8 mouse cellular contexts compared by ENCODE assay signal in genomic region chr1:77512431-77513195, GRCm38 (mm10). TPM values are rescaled to one million over a fixed set of nuclear protein-coding genes. Genes with fewer than 3 reads are reported as not detected.
DNase-seq lines count a peak whose midpoint lies in the region; ATAC-seq lines count a peak whose summit lies in the region.

No protein-coding gene starts in this region.

- H3K4me3 ChIP-seq in liver, embryonic 13.5 days (replicated peaks) = peak overlapping the region; percentile 19

- H3K9me3 ChIP-seq in liver, embryonic 13.5 days (replicated peaks) = no peaks in the 10 kb centered on the region

- 18% methylated on average over 20 of the region's 20 CpGs for WGBS in liver, embryonic 13.5 days (ENCODE audit: insufficient replicate concordance)

- peaks cover 58% of the 10 kb centered on the region for H3K27me3 ChIP-seq in liver, embryonic 13.5 days

- H3K9ac ChIP-seq in liver, embryonic 13.5 days = no peak overlapping the region

- H3K36me3 ChIP-seq in liver, embryonic 13.5 days = no peaks in the 10 kb centered on the region

- H3K4me1 ChIP-seq in liver, embryonic 13.5 days (replicated peaks) = peaks cover 16% of the 10 kb centered on the region

- peak overlapping the region; percentile 77 for H3K4me2 ChIP-seq in liver, embryonic 13.5 days

- no peak for ATAC-seq in liver, embryonic 13.5 days (ENCODE audit: low read depth)
- ATAC-seq in erythroid progenitor cell, adult 5-6 weeks (replicated peaks; ENCODE audit: low FRiP score, poor library complexity, severe bottlenecking) = no peak

- DNase-seq in cerebellum, postnatal 10 days = peak; percentile 36 to 38
- no peak for DNase-seq in cerebellum, postnatal 25 days
- DNase-seq in right cerebral cortex, postnatal 4 days = peak; percentile 48
- DNase-seq in right cerebral cortex, postnatal 25 days = no peak
- no peak for DNase-seq in liver, embryonic 13.5 days
- DNase-seq in urinary bladder, postnatal 10 days (ENCODE audit: low spot score) = no peak
- DNase-seq in thymus, postnatal 25 days = no peak

- no peak overlapping the region for H3K27ac ChIP-seq in liver, embryonic 13.5 days

RNA-seq across cellular contexts. Expression of gene Epha4, which starts 2.3 kb away (rescaled TPM):
- polyA plus RNA-seq in liver, embryonic 13.5 days (2015; fragmentation: Nextera tagmentation; extraction: Ambion mirVana) = 0.47 and 0.66 TPM in 2 replicates
- under 0.01 TPM in 1 of 2 replicates, not detected in the other for total RNA-seq in erythroid progenitor cell, adult 5-6 weeks (2015; ENCODE audit: low replicate concordance)
- not detected in 2 replicates for total RNA-seq in erythroid progenitor cell, adult 5-6 weeks (2017; ENCODE audit: low replicate concordance)

Comparison
In these comparisons a context has a peak if more than half of its experiments do, and no peak if none do; other contexts are left out.
1. DNase-seq: peak in cerebellum, postnatal 10 days (2 of 2) and right cerebral cortex, postnatal 4 days (single experiment); none in cerebellum, postnatal 25 days (0 of 2), right cerebral cortex, postnatal 25 days (single experiment), liver, embryonic 13.5 days (single experiment), urinary bladder, postnatal 10 days (single experiment) and thymus, postnatal 25 days (single experiment).